Mouse (Mus musculus) liver, embryonic 12.5 days (tissue): ENCODE data around the gene Tnrc6a. TPM values are rescaled to one million over a fixed set of nuclear protein-coding genes. Genes with fewer than 3 reads are reported as not detected.
A peak's percentile ranks its signal among the peaks of the same experiment; 100 is the strongest.

ENCODE experiments used
- ATAC-seq: fragments of 200-750 bp; cut with Nextera tagmentation; 2 replicates; pipeline ENCODE4 v1.8.0; 2017; ENCODE audit warnings: moderate number of reproducible peaks, mild to moderate bottlenecking, moderate library complexity
- H3K27ac ChIP-seq: fragments of 300-500 bp; sonication (generic); 2 replicates; pipeline ENCODE4 v1.5.1; 2016; ENCODE audit warnings: mild to moderate bottlenecking
- H3K27me3 ChIP-seq: fragments of 300-500 bp; sonication (generic); replicated peaks from 2 replicates; pipeline ENCODE4 v1.6.1; 2016; ENCODE audit warnings: mild to moderate bottlenecking, moderate library complexity
- H3K36me3 ChIP-seq: fragments of 300-500 bp; sonication (generic); 2 replicates; pipeline ENCODE4 v1.6.1; 2016; ENCODE audit warnings: mild to moderate bottlenecking, moderate library complexity
- H3K4me1 ChIP-seq: fragments of 300-500 bp; sonication (generic); 2 replicates; pipeline ENCODE4 v1.6.1; 2016
- H3K4me2 ChIP-seq: fragments of 300-500 bp; sonication (generic); 2 replicates; pipeline ENCODE4 v1.6.1; 2016; ENCODE audit warnings: mild to moderate bottlenecking, moderate library complexity
- H3K4me3 ChIP-seq: fragments of 300-500 bp; sonication (generic); 2 replicates; pipeline ENCODE4 v1.5.1; 2016; ENCODE audit warnings: mild to moderate bottlenecking, moderate library complexity
- H3K9ac ChIP-seq: fragments of 300-500 bp; sonication (generic); 2 replicates; pipeline ENCODE4 v1.6.1; 2016; ENCODE audit warnings: mild to moderate bottlenecking, moderate library complexity
- H3K9me3 ChIP-seq: fragments of 300-500 bp; sonication (generic); replicated peaks from 2 replicates; pipeline ENCODE4 v1.6.1; 2016; ENCODE audit warnings: mild to moderate bottlenecking, moderate library complexity
- WGBS: fragments of 180-500 bp; shearing (Covaris S2); methylation state at CpG from one replicate; pipeline ENCODE4 v1.1.7; 2016; ENCODE audit not compliant: insufficient replicate concordance; 5-methylcytosine and 5-hydroxymethylcytosine counted together
- polyA plus RNA-seq: library from polyadenylated mRNA; unstranded; fragments of >200 nt; fragmentation: Nextera tagmentation; extraction: Ambion mirVana; gene quantifications from 2 replicates; pipeline ENCODE4 v1.2.1, GENCODE M21; 2016

The Tnrc6a gene
- polyA plus RNA-seq, 1 experiment from 2014 or later, result 24.7 TPM

GRCm38 (mm10) chr7:123172101-123172500 lies 48.4 kb downstream of the Tnrc6a start:
- no peaks in the 10 kb centered on the region for H3K4me1 ChIP-seq
- peaks cover 98% of the 10 kb centered on the region for H3K36me3 ChIP-seq
- H3K4me3 ChIP-seq, result no peak overlapping the region
- no peak overlapping the region for H3K27ac ChIP-seq
- no peak for ATAC-seq
- no peaks in the 10 kb centered on the region for H3K9me3 ChIP-seq
- no peak overlapping the region for H3K4me2 ChIP-seq
- no peaks in the 10 kb centered on the region for H3K27me3 ChIP-seq
- no peak overlapping the region for H3K9ac ChIP-seq
- 89% methylated on average over 5 of the region's 5 CpGs for WGBS

GRCm38 (mm10) chr7:123177215-123177614 lies 53.5 kb downstream of the Tnrc6a start:
- H3K9me3 ChIP-seq, result no peaks in the 10 kb centered on the region
- no peak for ATAC-seq
- no peaks in the 10 kb centered on the region for H3K27me3 ChIP-seq
- no peak overlapping the region for H3K9ac ChIP-seq
- H3K36me3 ChIP-seq, result peaks cover 93% of the 10 kb centered on the region
- no peak overlapping the region for H3K4me3 ChIP-seq
- no peaks in the 10 kb centered on the region for H3K4me1 ChIP-seq
- no peak overlapping the region for H3K4me2 ChIP-seq
- H3K27ac ChIP-seq, result no peak overlapping the region

GRCm38 (mm10) chr7:123181787-123182701 lies 58.4 kb downstream of the Tnrc6a start:
- Histone ChIP-seq H3K27me3 (no peaks in the 10 kb centered on the region), H3K36me3 (peaks cover 95% of the 10 kb centered on the region), H3K4me1 (no peaks in the 10 kb centered on the region), H3K27ac (no peak overlapping the region), H3K4me2 (no peak overlapping the region), H3K9ac (no peak overlapping the region), H3K9me3 (no peaks in the 10 kb centered on the region), H3K4me3 (no peak overlapping the region)
- ATAC-seq, result no peak
- 84% methylated on average over 20 of the region's 20 CpGs for WGBS

GRCm38 (mm10) chr7:123184891-123185290 lies 61.2 kb downstream of the Tnrc6a start:
- Histone ChIP-seq H3K4me2 (no peak overlapping the region), H3K27ac (no peak overlapping the region), H3K4me1 (no peaks in the 10 kb centered on the region), H3K27me3 (no peaks in the 10 kb centered on the region), H3K36me3 (peaks cover 99% of the 10 kb centered on the region), H3K9ac (no peak overlapping the region), H3K4me3 (no peak overlapping the region), H3K9me3 (no peaks in the 10 kb centered on the region)
- ATAC-seq, result no peak
- WGBS, result 88% methylated on average over 1 of the region's 1 CpGs

GRCm38 (mm10) chr7:123186463-123186862 lies 62.8 kb downstream of the Tnrc6a start:
- Histone ChIP-seq H3K4me1 (no peaks in the 10 kb centered on the region), H3K9me3 (no peaks in the 10 kb centered on the region), H3K9ac (no peak overlapping the region), H3K4me2 (no peak overlapping the region), H3K36me3 (peaks cover 99% of the 10 kb centered on the region), H3K27ac (no peak overlapping the region), H3K27me3 (no peaks in the 10 kb centered on the region), H3K4me3 (no peak overlapping the region)
- ATAC-seq, result no peak
- 81% methylated on average over 6 of the region's 6 CpGs for WGBS

- 76% methylated on average over 4 of the region's 4 CpGs for WGBS
- ATAC-seq, result 0 out of 2 replicates have a peak, but pooled peaks have one; percentile 31
Measured at GRCm38 (mm10) chr7:123187246-123187645, 63.6 kb downstream of the Tnrc6a start.

GRCm38 (mm10) chr7:123188462-123188861 lies 64.8 kb downstream of the Tnrc6a start:
- Histone ChIP-seq H3K27ac (no peak overlapping the region), H3K4me2 (no peak overlapping the region), H3K9me3 (no peaks in the 10 kb centered on the region), H3K9ac (no peak overlapping the region), H3K27me3 (no peaks in the 10 kb centered on the region), H3K4me1 (no peaks in the 10 kb centered on the region), H3K4me3 (no peak overlapping the region), H3K36me3 (peaks cover 99% of the 10 kb centered on the region)
- no peak for ATAC-seq
- 86% methylated on average over 3 of the region's 3 CpGs for WGBS

More at GRCm38 (mm10) chr7:123187246-123187645, 63.6 kb downstream of the Tnrc6a start:
- H3K27me3 ChIP-seq, result no peaks in the 10 kb centered on the region
- H3K27ac ChIP-seq, result no peak overlapping the region
- H3K4me3 ChIP-seq, result no peak overlapping the region
- H3K9me3 ChIP-seq, result no peaks in the 10 kb centered on the region
- no peak overlapping the region for H3K4me2 ChIP-seq
- no peak overlapping the region for H3K9ac ChIP-seq
- H3K4me1 ChIP-seq, result no peaks in the 10 kb centered on the region
- peaks cover 99% of the 10 kb centered on the region for H3K36me3 ChIP-seq

- no peak overlapping the region for H3K4me2 ChIP-seq
- H3K4me1 ChIP-seq, result no peaks in the 10 kb centered on the region
- no peaks in the 10 kb centered on the region for H3K27me3 ChIP-seq
- 84% methylated on average over 8 of the region's 8 CpGs for WGBS
- no peaks in the 10 kb centered on the region for H3K9me3 ChIP-seq
- no peak overlapping the region for H3K4me3 ChIP-seq
- no peak overlapping the region for H3K27ac ChIP-seq
- peaks cover 96% of the 10 kb centered on the region for H3K36me3 ChIP-seq
- ATAC-seq, result no peak
- H3K9ac ChIP-seq, result no peak overlapping the region
Measured at GRCm38 (mm10) chr7:123189762-123190161, 66.1 kb downstream of the Tnrc6a start.

- H3K27ac ChIP-seq, result no peak overlapping the region
- no peaks in the 10 kb centered on the region for H3K9me3 ChIP-seq
- 81% methylated on average over 5 of the region's 5 CpGs for WGBS
- H3K27me3 ChIP-seq, result no peaks in the 10 kb centered on the region
- H3K4me3 ChIP-seq, result no peak overlapping the region
- H3K36me3 ChIP-seq, result peaks cover 88% of the 10 kb centered on the region
- ATAC-seq, result no peak
- no peak overlapping the region for H3K4me2 ChIP-seq
- H3K9ac ChIP-seq, result no peak overlapping the region
- H3K4me1 ChIP-seq, result no peaks in the 10 kb centered on the region
Measured at GRCm38 (mm10) chr7:123191731-123192130, 68.0 kb downstream of the Tnrc6a start.

- H3K27ac ChIP-seq, result no peak overlapping the region
- H3K9ac ChIP-seq, result no peak overlapping the region
- H3K9me3 ChIP-seq, result no peaks in the 10 kb centered on the region
- no peak for ATAC-seq
- no peak overlapping the region for H3K4me3 ChIP-seq
- H3K4me2 ChIP-seq, result no peak overlapping the region
- H3K4me1 ChIP-seq, result no peaks in the 10 kb centered on the region
- H3K27me3 ChIP-seq, result no peaks in the 10 kb centered on the region
- peaks cover 74% of the 10 kb centered on the region for H3K36me3 ChIP-seq
- WGBS, result 90% methylated on average over 12 of the region's 12 CpGs
Measured at GRCm38 (mm10) chr7:123193201-123193600, 69.5 kb downstream of the Tnrc6a start.

- Histone ChIP-seq H3K36me3 (peaks cover 59% of the 10 kb centered on the region), H3K4me1 (0 out of 2 replicates have a peak, but pooled peaks cover 3% of the 10 kb centered on the region), H3K4me3 (no peak overlapping the region), H3K27ac (no peak overlapping the region), H3K9me3 (no peaks in the 10 kb centered on the region), H3K27me3 (no peaks in the 10 kb centered on the region), H3K4me2 (no peak overlapping the region), H3K9ac (no peak overlapping the region)
- WGBS, result 93% methylated on average over 8 of the region's 8 CpGs
- ATAC-seq, result no peak
Measured at GRCm38 (mm10) chr7:123194696-123195095, 71.0 kb downstream of the Tnrc6a start.

- Histone ChIP-seq H3K9me3 (no peaks in the 10 kb centered on the region), H3K27me3 (no peaks in the 10 kb centered on the region), H3K4me3 (no peak overlapping the region), H3K4me2 (no peak overlapping the region), H3K4me1 (0 out of 2 replicates have a peak, but pooled peaks cover 3% of the 10 kb centered on the region), H3K27ac (no peak overlapping the region), H3K36me3 (peaks cover 42% of the 10 kb centered on the region), H3K9ac (no peak overlapping the region)
- ATAC-seq, result no peak
- WGBS, result 76% methylated on average over 5 of the region's 5 CpGs
Measured at GRCm38 (mm10) chr7:123196432-123196831, 72.7 kb downstream of the Tnrc6a start.
